Mouse (Mus musculus): ENCODE data around the gene Tcf7l2. TPM values are rescaled to one million over a fixed set of nuclear protein-coding genes. Genes with fewer than 3 reads are reported as not detected.

The Tcf7l2 gene
- total and polyA plus RNA-seq, 2 experiments from 2014 or later: 3.0 to 38.6 TPM

DNA sequence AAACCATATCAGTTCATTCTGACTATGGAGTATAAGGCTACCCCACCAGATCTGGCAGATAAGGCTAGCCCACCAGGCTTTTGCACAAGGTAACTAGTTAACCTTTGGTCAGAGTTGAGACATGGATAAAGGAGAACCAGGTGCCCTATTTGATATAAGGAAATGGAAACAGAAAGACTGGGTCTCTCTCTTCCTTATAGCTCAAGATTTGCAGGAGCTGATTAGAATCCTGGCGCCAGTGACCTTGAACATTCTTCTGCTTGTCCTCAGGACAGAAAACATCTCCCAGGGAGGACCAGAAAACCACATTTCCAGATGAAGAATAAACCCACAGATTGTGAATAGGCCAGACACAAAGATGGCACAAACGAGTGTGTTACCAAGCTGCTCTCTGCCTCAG is 123.4 kb downstream of the Tcf7l2 start:
- ATAC-seq (ENCODE audit: insufficient read depth, low read depth): no peak
- no peak for DNase-seq (ENCODE audit: low spot score)
- H3K4me3 ChIP-seq (ENCODE audit: low read depth, low read length): no peak overlapping the region
- peaks cover 40% of the 10 kb centered on the region for H3K4me1 ChIP-seq (ENCODE audit: control insufficient read depth, insufficient read depth)
- no peak overlapping the region for H3K27ac ChIP-seq (ENCODE audit: low read depth)
- H3K9me3 ChIP-seq (replicated peaks; ENCODE audit: control insufficient read depth, low read length): no peaks in the 10 kb centered on the region
- WGBS: 92% methylated on average over 2 of the region's 2 CpGs
- H3K4me2 ChIP-seq (ENCODE audit: low read depth, low read length): no peak overlapping the region
- H3K27me3 ChIP-seq (ENCODE audit: control insufficient read depth, insufficient read depth, low read length): no peaks in the 10 kb centered on the region
- TF ChIP-seq CTCF (IDR thresholded peaks at IDR 0.05; ENCODE audit: low read depth) (no peak), EP300 (IDR thresholded peaks at IDR 0.05; ENCODE audit: low read depth) (no peak)
- no peak overlapping the region for H3K9ac ChIP-seq (replicated peaks; ENCODE audit: low read depth, low read length)
- H3K36me3 ChIP-seq (replicated peaks; ENCODE audit: control insufficient read depth, insufficient read depth, low read length): peaks cover 5% of the 10 kb centered on the region; the same call in 1 of the 2 replicates

DNA sequence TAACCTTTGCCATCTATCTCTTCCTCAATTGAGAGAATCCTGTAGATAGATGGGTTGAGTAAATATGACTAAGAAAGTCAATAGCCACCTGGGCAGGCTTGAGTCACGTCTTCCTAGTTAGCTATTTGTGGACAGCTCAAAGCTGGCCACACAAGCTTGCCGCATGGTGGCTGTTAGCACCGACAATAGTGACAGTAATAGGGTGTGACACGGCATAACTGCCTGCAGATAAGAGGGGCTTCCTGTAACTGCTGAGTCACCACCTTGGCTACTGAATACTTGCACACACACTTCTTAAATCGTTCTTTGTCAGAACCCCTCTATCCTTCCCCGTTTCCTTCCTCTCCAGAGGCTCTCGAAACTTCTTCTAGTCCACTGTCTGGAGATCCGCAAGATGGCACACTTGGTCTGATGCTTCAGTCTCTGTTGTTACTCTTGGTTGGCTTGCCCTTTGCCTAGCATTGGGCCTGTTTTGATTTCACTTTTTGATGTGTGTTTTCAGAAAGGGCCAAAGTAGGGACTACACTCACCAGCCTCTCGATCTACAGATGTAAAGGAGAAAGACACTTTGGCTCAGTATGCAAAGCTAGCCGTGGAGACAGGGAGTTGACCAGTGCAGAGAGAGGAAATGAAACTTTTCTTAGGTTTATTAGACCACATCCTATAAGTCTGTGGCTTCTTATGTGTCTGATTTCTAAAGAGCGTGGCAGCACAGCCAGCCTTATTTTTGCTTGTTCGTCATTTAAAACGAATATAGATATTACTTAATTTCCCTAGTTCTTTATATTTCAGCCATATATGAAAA is 124.4 kb downstream of the Tcf7l2 start:
- no peak overlapping the region for H3K9ac ChIP-seq (replicated peaks; ENCODE audit: low read depth, low read length)
- no peaks in the 10 kb centered on the region for H3K27me3 ChIP-seq (ENCODE audit: control insufficient read depth, insufficient read depth, low read length)
- peaks cover 32% of the 10 kb centered on the region for H3K4me1 ChIP-seq (ENCODE audit: control insufficient read depth, insufficient read depth)
- ATAC-seq (ENCODE audit: insufficient read depth, low read depth) (peak; percentile 40; the same call in 1 of the 2 replicates), DNase-seq (ENCODE audit: low spot score) (peak; percentile 39)
- H3K36me3 ChIP-seq (replicated peaks; ENCODE audit: control insufficient read depth, insufficient read depth, low read length): peaks cover 5% of the 10 kb centered on the region; the same call in 1 of the 2 replicates
- no peak overlapping the region for H3K4me2 ChIP-seq (ENCODE audit: low read depth, low read length)
- H3K9me3 ChIP-seq (replicated peaks; ENCODE audit: control insufficient read depth, low read length): no peaks in the 10 kb centered on the region
- H3K27ac ChIP-seq (ENCODE audit: low read depth): no peak overlapping the region
- 53% methylated on average over 13 of the region's 13 CpGs for WGBS
- no peak overlapping the region for H3K4me3 ChIP-seq (ENCODE audit: low read depth, low read length)
- TF ChIP-seq EP300 (IDR thresholded peaks at IDR 0.05; ENCODE audit: low read depth) (no peak), CTCF (IDR thresholded peaks at IDR 0.05; ENCODE audit: low read depth) (peak; percentile 6; the same call in 1 of the 2 replicates)

DNA sequence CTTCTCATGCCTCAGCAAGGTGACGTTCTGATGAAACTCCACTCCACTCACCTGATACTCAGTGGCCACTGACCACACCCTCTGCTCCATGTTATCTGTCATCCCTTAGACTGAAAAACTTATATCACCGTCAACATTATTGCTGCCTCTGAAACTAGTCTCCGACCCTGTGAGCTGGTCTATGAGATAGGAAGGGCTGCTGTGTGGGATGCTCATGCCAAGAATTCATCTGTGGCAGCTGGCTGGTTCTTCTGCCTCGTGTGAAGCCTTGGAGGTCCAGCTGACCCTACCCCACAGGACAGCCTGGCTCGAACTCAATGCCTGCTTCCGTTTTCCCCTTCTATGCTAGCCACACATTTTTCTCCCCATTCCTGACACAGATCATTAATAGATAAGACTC is 125.6 kb downstream of the Tcf7l2 start:
- H3K4me1 ChIP-seq (ENCODE audit: control insufficient read depth, insufficient read depth): peaks cover 20% of the 10 kb centered on the region; the same call in 1 of the 2 replicates
- H3K4me3 ChIP-seq (ENCODE audit: low read depth, low read length): no peak overlapping the region
- WGBS: 52% methylated on average over 6 of the region's 6 CpGs
- H3K27ac ChIP-seq (ENCODE audit: low read depth): no peak overlapping the region
- H3K27me3 ChIP-seq (ENCODE audit: control insufficient read depth, insufficient read depth, low read length): no peaks in the 10 kb centered on the region
- ATAC-seq (ENCODE audit: insufficient read depth, low read depth) (no peak), DNase-seq (ENCODE audit: low spot score) (no peak)
- TF ChIP-seq CTCF (IDR thresholded peaks at IDR 0.05; ENCODE audit: low read depth): no peak
- peaks cover 5% of the 10 kb centered on the region; the same call in 1 of the 2 replicates for H3K36me3 ChIP-seq (replicated peaks; ENCODE audit: control insufficient read depth, insufficient read depth, low read length)
- no peaks in the 10 kb centered on the region for H3K9me3 ChIP-seq (replicated peaks; ENCODE audit: control insufficient read depth, low read length)
- H3K4me2 ChIP-seq (ENCODE audit: low read depth, low read length): no peak overlapping the region
- H3K9ac ChIP-seq (replicated peaks; ENCODE audit: low read depth, low read length): no peak overlapping the region

- WGBS: 57% methylated on average over 3 of the region's 3 CpGs
- DNase-seq (ENCODE audit: low spot score): peak; percentile 16
- Histone ChIP-seq H3K4me2 (ENCODE audit: low read depth, low read length) (no peak overlapping the region), H3K36me3 (replicated peaks; ENCODE audit: control insufficient read depth, insufficient read depth, low read length) (peaks cover 5% of the 10 kb centered on the region; the same call in 1 of the 2 replicates), H3K4me3 (ENCODE audit: low read depth, low read length) (no peak overlapping the region), H3K9ac (replicated peaks; ENCODE audit: low read depth, low read length) (no peak overlapping the region), H3K4me1 (ENCODE audit: control insufficient read depth, insufficient read depth) (peaks cover 19% of the 10 kb centered on the region; the same call in 1 of the 2 replicates), H3K9me3 (replicated peaks; ENCODE audit: control insufficient read depth, low read length) (no peaks in the 10 kb centered on the region), H3K27ac (ENCODE audit: low read depth) (no peak overlapping the region), H3K27me3 (ENCODE audit: control insufficient read depth, insufficient read depth, low read length) (no peaks in the 10 kb centered on the region)
- TF ChIP-seq CTCF (IDR thresholded peaks at IDR 0.05; ENCODE audit: low read depth) (no peak), EP300 (IDR thresholded peaks at IDR 0.05; ENCODE audit: low read depth) (no peak)
- peak; percentile 54; the same call in 1 of the 2 replicates for ATAC-seq (ENCODE audit: insufficient read depth, low read depth)
Observed at GRCm38 (mm10) chr19:55867905-55868304, 126.3 kb downstream of the Tcf7l2 start.

GRCm38 (mm10) chr19:55868597-55868996 is 127.0 kb downstream of the Tcf7l2 start:
- Histone ChIP-seq H3K36me3 (replicated peaks; ENCODE audit: control insufficient read depth, insufficient read depth, low read length) (peaks cover 5% of the 10 kb centered on the region; the same call in 1 of the 2 replicates), H3K4me3 (ENCODE audit: low read depth, low read length) (no peak overlapping the region), H3K27me3 (ENCODE audit: control insufficient read depth, insufficient read depth, low read length) (no peaks in the 10 kb centered on the region), H3K27ac (ENCODE audit: low read depth) (no peak overlapping the region), H3K9ac (replicated peaks; ENCODE audit: low read depth, low read length) (no peak overlapping the region), H3K4me1 (ENCODE audit: control insufficient read depth, insufficient read depth) (peaks cover 19% of the 10 kb centered on the region; the same call in 1 of the 2 replicates), H3K4me2 (ENCODE audit: low read depth, low read length) (no peak overlapping the region), H3K9me3 (replicated peaks; ENCODE audit: control insufficient read depth, low read length) (no peaks in the 10 kb centered on the region)
- DNase-seq (ENCODE audit: low spot score): no peak
- ATAC-seq (ENCODE audit: insufficient read depth, low read depth): no peak
- WGBS: 100% methylated on average over 4 of the region's 4 CpGs
- TF ChIP-seq EP300 (IDR thresholded peaks at IDR 0.05; ENCODE audit: low read depth): no peak
- TF ChIP-seq CTCF (IDR thresholded peaks at IDR 0.05; ENCODE audit: low read depth): no peak

All from heart, postnatal 0 days (tissue).